Mouse (Mus musculus) liver, embryonic 16.5 days (tissue): Measurements from ENCODE around the gene Best2. TPM values are rescaled to one million over a fixed set of nuclear protein-coding genes. Genes with fewer than 3 reads are reported as not detected.

Source experiments
- ATAC-seq: fragments of 200-750 bp; cut with Nextera tagmentation; 2 replicates; pipeline ENCODE4 v1.8.0; 2017; ENCODE audit warnings: low read depth, mild to moderate bottlenecking, moderate number of reproducible peaks, moderate library complexity
- H3K27ac ChIP-seq: fragments of 300-500 bp; sonication (generic); 2 replicates; pipeline ENCODE4 v1.5.1; 2014; ENCODE audit warnings: mild to moderate bottlenecking, low read length
- H3K27me3 ChIP-seq: fragments of 300-500 bp; sonication (generic); 2 replicates; pipeline ENCODE4 v1.6.1; 2014; ENCODE audit warnings: low read depth, low read length, mixed read lengths; ENCODE audit not compliant: control insufficient read depth, insufficient read depth
- H3K36me3 ChIP-seq: fragments of 300-500 bp; sonication (generic); 2 replicates; pipeline ENCODE4 v1.6.1; 2014; ENCODE audit warnings: mild to moderate bottlenecking; ENCODE audit not compliant: control insufficient read depth, insufficient read depth
- H3K4me1 ChIP-seq: fragments of 300-500 bp; sonication (generic); 2 replicates; pipeline ENCODE4 v1.6.1; 2014; ENCODE audit warnings: low read depth, low read length, mixed read lengths; ENCODE audit not compliant: control insufficient read depth
- H3K4me2 ChIP-seq: fragments of 300-500 bp; sonication (generic); 2 replicates; pipeline ENCODE4 v1.6.1; 2014; ENCODE audit warnings: low read depth, low read length, mixed read lengths
- H3K4me3 ChIP-seq: fragments of 300-500 bp; sonication (generic); 2 replicates; pipeline ENCODE4 v1.5.1; 2014; ENCODE audit warnings: low read depth, mild to moderate bottlenecking, low read length
- H3K9ac ChIP-seq: fragments of 300-500 bp; sonication (generic); 2 replicates; pipeline ENCODE4 v1.6.1; 2014; ENCODE audit warnings: low read depth, low read length
- H3K9me3 ChIP-seq: fragments of 300-500 bp; sonication (generic); replicated peaks from 2 replicates; pipeline ENCODE4 v1.6.1; 2016; ENCODE audit warnings: low read length; ENCODE audit not compliant: control insufficient read depth
- WGBS: fragments of 180-500 bp; shearing (Covaris S2); extraction: QIAGEN DNeasy Blood & Tissue Kit; methylation state at CpG from one replicate; pipeline ENCODE4 v1.1.7; 2014; ENCODE audit not compliant: insufficient replicate concordance; 5-methylcytosine and 5-hydroxymethylcytosine counted together
- polyA plus RNA-seq: library from polyadenylated mRNA; unstranded; fragments of >200 nt; fragmentation: Nextera tagmentation; extraction: Ambion mirVana; gene quantifications from 2 replicates; pipeline ENCODE4 v1.2.1, GENCODE M21; 2015

Best2 gene
- polyA plus RNA-seq, 1 experiment from 2014 or later: not detected

GRCm38 (mm10) chr8:85036381-85036717 lies 22.0 kb upstream of the Best2 start:
- Histone ChIP-seq H3K27ac (peak overlapping the region; percentile 97), H3K4me2 (peak overlapping the region; percentile 90), H3K4me3 (peak overlapping the region; percentile 76), H3K9me3 (no peaks in the 10 kb centered on the region), H3K36me3 (peaks cover 35% of the 10 kb centered on the region), H3K4me1 (peaks cover 53% of the 10 kb centered on the region), H3K27me3 (no peaks in the 10 kb centered on the region), H3K9ac (peak overlapping the region; percentile 82)
- under 1% methylated on average over 9 of the region's 9 CpGs for WGBS
- ATAC-seq: peak; percentile 8

GRCm38 (mm10) chr8:85035728-85036310 lies 21.5 kb upstream of the Best2 start:
- peaks cover 51% of the 10 kb centered on the region for H3K4me1 ChIP-seq
- peaks cover 33% of the 10 kb centered on the region for H3K36me3 ChIP-seq
- H3K9me3 ChIP-seq: no peaks in the 10 kb centered on the region
- H3K4me2 ChIP-seq: peak overlapping the region; percentile 90
- peak overlapping the region; percentile 82 for H3K9ac ChIP-seq
- under 1% methylated on average over 15 of the region's 15 CpGs for WGBS
- peak overlapping the region; percentile 76 for H3K4me3 ChIP-seq
- peak overlapping the region; percentile 97 for H3K27ac ChIP-seq
- ATAC-seq: peak; percentile 16; the same call in 1 of the 2 replicates
- H3K27me3 ChIP-seq: no peaks in the 10 kb centered on the region

- peaks cover 32% of the 10 kb centered on the region for H3K36me3 ChIP-seq
- peak overlapping the region; percentile 82 for H3K9ac ChIP-seq
- H3K27ac ChIP-seq: peak overlapping the region; percentile 97
- H3K4me3 ChIP-seq: peak overlapping the region; percentile 76
- ATAC-seq: no peak
- no peaks in the 10 kb centered on the region for H3K27me3 ChIP-seq
- H3K4me2 ChIP-seq: peak overlapping the region; percentile 90
- H3K9me3 ChIP-seq: no peaks in the 10 kb centered on the region
- 2% methylated on average over 12 of the region's 12 CpGs for WGBS
- H3K4me1 ChIP-seq: peaks cover 48% of the 10 kb centered on the region
Measured at GRCm38 (mm10) chr8:85035165-85035727, 20.9 kb upstream of the Best2 start.

GRCm38 (mm10) chr8:85034764-85035163 lies 20.4 kb upstream of the Best2 start:
- peak overlapping the region; percentile 97 for H3K27ac ChIP-seq
- H3K4me2 ChIP-seq: peak overlapping the region; percentile 90
- peaks cover 46% of the 10 kb centered on the region for H3K4me1 ChIP-seq
- H3K9me3 ChIP-seq: no peaks in the 10 kb centered on the region
- H3K4me3 ChIP-seq: peak overlapping the region; percentile 76
- ATAC-seq: no peak
- WGBS: under 1% methylated on average over 13 of the region's 13 CpGs
- H3K9ac ChIP-seq: peak overlapping the region; percentile 82
- no peaks in the 10 kb centered on the region for H3K27me3 ChIP-seq
- peaks cover 32% of the 10 kb centered on the region for H3K36me3 ChIP-seq

GRCm38 (mm10) chr8:85033867-85034266 lies 19.5 kb upstream of the Best2 start:
- 46% methylated on average over 1 of the region's 1 CpGs for WGBS
- no peaks in the 10 kb centered on the region for H3K9me3 ChIP-seq
- peaks cover 42% of the 10 kb centered on the region for H3K4me1 ChIP-seq
- H3K36me3 ChIP-seq: peaks cover 38% of the 10 kb centered on the region
- H3K27me3 ChIP-seq: no peaks in the 10 kb centered on the region
- H3K4me3 ChIP-seq: no peak overlapping the region
- H3K4me2 ChIP-seq: no peak overlapping the region
- no peak overlapping the region for H3K9ac ChIP-seq
- ATAC-seq: no peak
- H3K27ac ChIP-seq: no peak overlapping the region

- Histone ChIP-seq H3K4me1 (peaks cover 43% of the 10 kb centered on the region), H3K9ac (no peak overlapping the region), H3K9me3 (no peaks in the 10 kb centered on the region), H3K36me3 (peaks cover 38% of the 10 kb centered on the region), H3K27me3 (no peaks in the 10 kb centered on the region), H3K4me3 (no peak overlapping the region), H3K4me2 (no peak overlapping the region), H3K27ac (peak overlapping the region; percentile 4; the same call in 1 of the 2 replicates)
- ATAC-seq: no peak
- WGBS: 59% methylated on average over 4 of the region's 4 CpGs
Measured at GRCm38 (mm10) chr8:85032622-85033311, 18.4 kb upstream of the Best2 start.

- 78% methylated on average over 14 of the region's 14 CpGs for WGBS
- H3K36me3 ChIP-seq: peaks cover 38% of the 10 kb centered on the region
Measured at GRCm38 (mm10) chr8:85029271-85029670, 14.9 kb upstream of the Best2 start.

GRCm38 (mm10) chr8:85027922-85028321 lies 13.6 kb upstream of the Best2 start:
- Histone ChIP-seq H3K4me3 (peak overlapping the region; percentile 96), H3K27ac (peak overlapping the region; percentile 94), H3K4me1 (peaks cover 38% of the 10 kb centered on the region), H3K36me3 (peaks cover 39% of the 10 kb centered on the region), H3K9me3 (no peaks in the 10 kb centered on the region), H3K4me2 (peak overlapping the region; percentile 70), H3K9ac (peak overlapping the region; percentile 99), H3K27me3 (no peaks in the 10 kb centered on the region)
- no peak for ATAC-seq
- 16% methylated on average over 2 of the region's 2 CpGs for WGBS

More at GRCm38 (mm10) chr8:85029271-85029670, 14.9 kb upstream of the Best2 start:
- Histone ChIP-seq H3K4me1 (peaks cover 38% of the 10 kb centered on the region), H3K9me3 (no peaks in the 10 kb centered on the region), H3K4me2 (peak overlapping the region; percentile 70; the same call in 1 of the 2 replicates), H3K9ac (peak overlapping the region; percentile 99; the same call in 1 of the 2 replicates), H3K27me3 (no peaks in the 10 kb centered on the region), H3K27ac (no peak overlapping the region), H3K4me3 (no peak overlapping the region)
- ATAC-seq: no peak

- no peak for ATAC-seq
- peak overlapping the region; percentile 70 for H3K4me2 ChIP-seq
- peak overlapping the region; percentile 94 for H3K27ac ChIP-seq
- no peaks in the 10 kb centered on the region for H3K27me3 ChIP-seq
- H3K9me3 ChIP-seq: no peaks in the 10 kb centered on the region
- peak overlapping the region; percentile 96 for H3K4me3 ChIP-seq
- peaks cover 36% of the 10 kb centered on the region for H3K36me3 ChIP-seq
- under 1% methylated on average over 13 of the region's 13 CpGs for WGBS
- peaks cover 35% of the 10 kb centered on the region for H3K4me1 ChIP-seq
- H3K9ac ChIP-seq: peak overlapping the region; percentile 99
Measured at GRCm38 (mm10) chr8:85027516-85027855, 13.2 kb upstream of the Best2 start.
